In the genomic region with DNA sequence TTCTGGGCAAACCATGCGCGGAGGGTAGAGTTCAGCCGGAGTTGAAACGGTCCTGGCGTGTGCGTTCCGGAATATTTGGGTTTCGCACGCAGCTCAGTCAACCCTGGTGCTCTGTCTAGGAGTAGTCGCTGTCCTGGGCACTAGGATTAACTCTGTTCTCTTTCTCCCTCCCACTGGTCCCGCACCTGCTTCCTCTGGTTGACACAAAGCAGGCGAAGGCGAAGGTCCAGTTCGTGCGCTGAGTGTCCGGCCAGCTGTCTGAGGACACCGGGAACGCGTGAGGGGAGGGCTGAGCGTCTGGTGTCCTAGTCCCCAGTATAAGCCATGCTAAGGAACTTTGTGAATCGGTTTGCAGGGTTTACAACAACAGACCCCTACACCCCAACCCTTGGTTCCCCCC, we compare ENCODE assay signal across 10 mouse cellular contexts. TPM values are rescaled to one million over a fixed set of nuclear protein-coding genes. Genes with fewer than 3 reads are reported as not detected.
A peak's percentile ranks its signal among the peaks of the same experiment; 100 is the strongest.
DNase-seq lines count a peak whose midpoint lies in the region; ATAC-seq and TF ChIP-seq lines count a peak whose summit lies in the region.
"Had no signal": no experiment of that assay in that cellular context is flagged by ENCODE, and none has a peak within 500 bp of the region (broad histone marks: within the 10 kb centered on the region; RNA-seq: fewer than 3 reads in every experiment).

No protein-coding gene starts in this region.

- no peak overlapping the region for H3K4me3 ChIP-seq in liver, embryonic 12.5 days
- H3K4me3 ChIP-seq in liver, postnatal 0 days (ENCODE audit: low read depth, low read length), result no peak overlapping the region
- H3K4me3 ChIP-seq in forebrain, embryonic 12.5 days (replicated peaks), result peak overlapping the region; percentile 15
- H3K4me3 ChIP-seq in intestine, embryonic 15.5 days (replicated peaks), result peak overlapping the region; percentile 16; the same call in 1 of the 2 replicates
- peak overlapping the region; percentile 14 for H3K4me3 ChIP-seq in neural tube, embryonic 15.5 days (replicated peaks)

- H3K9ac ChIP-seq in liver, embryonic 12.5 days, result no peak overlapping the region
- no peak overlapping the region for H3K9ac ChIP-seq in liver, postnatal 0 days (replicated peaks)
- H3K9ac ChIP-seq in forebrain, embryonic 12.5 days, result no peak overlapping the region
- no peak overlapping the region for H3K9ac ChIP-seq in intestine, embryonic 15.5 days
- H3K9ac ChIP-seq in neural tube, embryonic 15.5 days (replicated peaks), result no peak overlapping the region

- DNase-seq in liver, postnatal 0 days, result no peak
- no peak for DNase-seq in left cerebral cortex, postnatal 14 days (ENCODE audit: low spot score in 2 of 2)

- H3K9me3 ChIP-seq in liver, embryonic 12.5 days (replicated peaks), result no peaks in the 10 kb centered on the region
- no peaks in the 10 kb centered on the region for H3K9me3 ChIP-seq in liver, postnatal 0 days (ENCODE audit: low read length)
- no peaks in the 10 kb centered on the region for H3K9me3 ChIP-seq in forebrain, embryonic 12.5 days
- no peaks in the 10 kb centered on the region for H3K9me3 ChIP-seq in intestine, embryonic 15.5 days
- H3K9me3 ChIP-seq in neural tube, embryonic 15.5 days (replicated peaks), result no peaks in the 10 kb centered on the region

- intact Hi-C loops in left cerebral cortex, postnatal 14 days (cut with DNase I), result no loop called here

- H3K4me2 ChIP-seq in liver, embryonic 12.5 days, result peak overlapping the region; percentile 2; the same call in 1 of the 2 replicates
- H3K4me2 ChIP-seq in liver, postnatal 0 days (ENCODE audit: low read depth, low read length), result no peak overlapping the region
- peak overlapping the region; percentile 30 for H3K4me2 ChIP-seq in forebrain, embryonic 12.5 days
- H3K4me2 ChIP-seq in intestine, embryonic 15.5 days (replicated peaks), result peak overlapping the region; percentile 51
- peak overlapping the region; percentile 40 for H3K4me2 ChIP-seq in neural tube, embryonic 15.5 days

- H3K27me3 ChIP-seq in liver, embryonic 12.5 days (replicated peaks), result peaks cover 80% of the 10 kb centered on the region
- H3K27me3 ChIP-seq in liver, postnatal 0 days (ENCODE audit: insufficient read depth, low read length), result peaks cover 63% of the 10 kb centered on the region
- H3K27me3 ChIP-seq in forebrain, embryonic 12.5 days, result peaks cover 84% of the 10 kb centered on the region
- H3K27me3 ChIP-seq in intestine, embryonic 15.5 days (replicated peaks), result peaks cover 57% of the 10 kb centered on the region
- H3K27me3 ChIP-seq in neural tube, embryonic 15.5 days (replicated peaks), result peaks cover 80% of the 10 kb centered on the region

- ATAC-seq in liver, embryonic 12.5 days, result no peak
- no peak for ATAC-seq in liver, postnatal 0 days
- peak; percentile 48; the same call in 1 of the 2 replicates for ATAC-seq in forebrain, embryonic 12.5 days (ENCODE audit: low FRiP score)
- peak; percentile 49; the same call in 1 of the 2 replicates for ATAC-seq in intestine, embryonic 15.5 days
- peak; percentile 46 for ATAC-seq in neural tube, embryonic 15.5 days (ENCODE audit: low FRiP score)
- no peak for ATAC-seq in frontal cortex, adult (ENCODE audit: low TSS enrichment)
- ATAC-seq in activated CD4-positive, CD25-positive, alpha-beta regulatory T cell, adult 4 months, result no peak

- TF ChIP-seq CTCF in liver, postnatal 0 days (IDR thresholded peaks at IDR 0.05; ENCODE audit: low read depth), result no peak

- WGBS in liver, embryonic 12.5 days (ENCODE audit: insufficient replicate concordance), result 4% methylated on average over 21 of the region's 21 CpGs
- WGBS in liver, postnatal 0 days (ENCODE audit: insufficient replicate concordance), result 3% methylated on average over 21 of the region's 21 CpGs
- WGBS in forebrain, embryonic 12.5 days, result 0% methylated on average over 21 of the region's 21 CpGs
- 2% methylated on average over 21 of the region's 21 CpGs for WGBS in intestine, embryonic 15.5 days
- under 1% methylated on average over 21 of the region's 21 CpGs for WGBS in neural tube, embryonic 15.5 days

- no peak for TF ChIP-seq EP300 in liver, postnatal 0 days (IDR thresholded peaks at IDR 0.05; ENCODE audit: low read depth)

- H3K27ac ChIP-seq in liver, embryonic 12.5 days, result no peak overlapping the region
- H3K27ac ChIP-seq in liver, postnatal 0 days (ENCODE audit: low read depth), result no peak overlapping the region
- H3K27ac ChIP-seq in forebrain, embryonic 12.5 days, result no peak overlapping the region
- H3K27ac ChIP-seq in intestine, embryonic 15.5 days, result no peak overlapping the region
- H3K27ac ChIP-seq in neural tube, embryonic 15.5 days (replicated peaks), result no peak overlapping the region

- H3K4me1 ChIP-seq in liver, embryonic 12.5 days, result no peaks in the 10 kb centered on the region
- H3K4me1 ChIP-seq in liver, postnatal 0 days (ENCODE audit: insufficient read depth), result no peaks in the 10 kb centered on the region
- H3K4me1 ChIP-seq in forebrain, embryonic 12.5 days, result peaks cover 24% of the 10 kb centered on the region
- H3K4me1 ChIP-seq in intestine, embryonic 15.5 days (replicated peaks), result peaks cover 10% of the 10 kb centered on the region; the same call in 1 of the 2 replicates
- H3K4me1 ChIP-seq in neural tube, embryonic 15.5 days, result peaks cover 13% of the 10 kb centered on the region

- H3K36me3 ChIP-seq in liver, embryonic 12.5 days, result no peaks in the 10 kb centered on the region
- H3K36me3 ChIP-seq in liver, postnatal 0 days (replicated peaks; ENCODE audit: insufficient read depth, low read length), result no peaks in the 10 kb centered on the region
- no peaks in the 10 kb centered on the region for H3K36me3 ChIP-seq in forebrain, embryonic 12.5 days (replicated peaks)
- H3K36me3 ChIP-seq in intestine, embryonic 15.5 days, result no peaks in the 10 kb centered on the region
- H3K36me3 ChIP-seq in neural tube, embryonic 15.5 days, result no peaks in the 10 kb centered on the region

RNA-seq across cellular contexts. Expression of gene Twist1, which starts 10.0 kb away (rescaled TPM):
- 1.3 and 2.8 TPM in 2 replicates for polyA plus RNA-seq in liver, embryonic 12.5 days (2016; fragmentation: Nextera tagmentation; extraction: Ambion mirVana)
- 0.27 and 0.38 TPM in 2 replicates for polyA plus RNA-seq in liver, postnatal 0 days (2015; fragmentation: Nextera tagmentation; extraction: Ambion mirVana)
- polyA plus RNA-seq in forebrain, embryonic 12.5 days (2016; fragmentation: Nextera tagmentation; extraction: Ambion mirVana), result 7.6 and 11.4 TPM in 2 replicates
- polyA plus RNA-seq in intestine, embryonic 15.5 days (2015; fragmentation: Nextera tagmentation; extraction: Ambion mirVana), result 2.2 and 2.9 TPM in 2 replicates
- polyA plus RNA-seq in neural tube, embryonic 15.5 days (2015; fragmentation: Nextera tagmentation; extraction: Ambion mirVana), result 1.3 and 1.7 TPM in 2 replicates
- not detected for polyA plus RNA-seq in activated CD4-positive, CD25-positive, alpha-beta regulatory T cell, adult 4 months (2017; shearing (Covaris generic))
- 1 to 10 TPM in 1 of 2 experiments, under 1 TPM in 1; 0.51 to 1.3 TPM for total RNA-seq in left cerebral cortex, postnatal 14 days (2021)
- total RNA-seq: megakaryocyte-erythroid progenitor cell, adult 5-6 weeks had no signal

RNA-seq across cellular contexts. Expression of gene Ferd3l, which starts 39.3 kb away (rescaled TPM):
- not detected in 2 replicates for polyA plus RNA-seq in liver, embryonic 12.5 days (2016; fragmentation: Nextera tagmentation; extraction: Ambion mirVana)
- polyA plus RNA-seq in liver, postnatal 0 days (2015; fragmentation: Nextera tagmentation; extraction: Ambion mirVana), result not detected in 2 replicates
- polyA plus RNA-seq in forebrain, embryonic 12.5 days (2016; fragmentation: Nextera tagmentation; extraction: Ambion mirVana), result 0.51 TPM in 1 of 2 replicates, not detected in the other
- polyA plus RNA-seq in intestine, embryonic 15.5 days (2015; fragmentation: Nextera tagmentation; extraction: Ambion mirVana), result not detected in 2 replicates
- 0.64 and 0.77 TPM in 2 replicates for polyA plus RNA-seq in neural tube, embryonic 15.5 days (2015; fragmentation: Nextera tagmentation; extraction: Ambion mirVana)
- not detected for polyA plus RNA-seq in activated CD4-positive, CD25-positive, alpha-beta regulatory T cell, adult 4 months (2017; shearing (Covaris generic))
- total RNA-seq in left cerebral cortex, postnatal 14 days (2021), result not detected
- total RNA-seq: gastrocnemius, postnatal 4 days; megakaryocyte-erythroid progenitor cell, adult 5-6 weeks had no signal

Comparison
In these comparisons a context has a peak if more than half of its experiments do, and no peak if none do; other contexts are left out.
1. ATAC-seq: peak in forebrain, embryonic 12.5 days (single experiment), intestine, embryonic 15.5 days (single experiment) and neural tube, embryonic 15.5 days (single experiment); none in liver, embryonic 12.5 days (single experiment), liver, postnatal 0 days (single experiment), frontal cortex, adult (single experiment) and activated CD4-positive, CD25-positive, alpha-beta regulatory T cell, adult 4 months (single experiment).
2. H3K4me3 ChIP-seq: peak in forebrain, embryonic 12.5 days (single experiment), intestine, embryonic 15.5 days (single experiment) and neural tube, embryonic 15.5 days (single experiment); none in liver, embryonic 12.5 days (single experiment) and liver, postnatal 0 days (single experiment).